Mouse (Mus musculus) intestine, embryonic 16.5 days (tissue): ENCODE results near the gene Pltp. TPM values are rescaled to one million over a fixed set of nuclear protein-coding genes. Genes with fewer than 3 reads are reported as not detected.

Experiments used
- ATAC-seq: fragments of 200-750 bp; cut with Nextera tagmentation; 2 replicates; pipeline ENCODE4 v1.8.0; 2017; ENCODE audit warnings: moderate TSS enrichment, moderate library complexity
- H3K27ac ChIP-seq: fragments of 300-500 bp; sonication (generic); 2 replicates; pipeline ENCODE4 v1.5.1; 2014; ENCODE audit warnings: mild to moderate bottlenecking, low read length
- H3K27me3 ChIP-seq: fragments of 300-500 bp; sonication (generic); replicated peaks from 2 replicates; pipeline ENCODE4 v1.6.1; 2014; ENCODE audit warnings: low read length, control low read depth, mixed read lengths; ENCODE audit not compliant: control insufficient read depth, insufficient read depth
- H3K36me3 ChIP-seq: fragments of 300-500 bp; sonication (generic); 2 replicates; pipeline ENCODE4 v1.6.1; 2014; ENCODE audit warnings: low read length, control low read depth; ENCODE audit not compliant: control insufficient read depth, insufficient read depth
- H3K4me1 ChIP-seq: fragments of 300-500 bp; sonication (generic); 2 replicates; pipeline ENCODE4 v1.6.1; 2014; ENCODE audit warnings: low read length, control low read depth, mixed read lengths; ENCODE audit not compliant: control insufficient read depth, insufficient read depth
- H3K4me2 ChIP-seq: fragments of 300-500 bp; sonication (generic); 2 replicates; pipeline ENCODE4 v1.6.1; 2014; ENCODE audit warnings: low read depth, low read length, control low read depth
- H3K4me3 ChIP-seq: fragments of 300-500 bp; sonication (generic); 2 replicates; pipeline ENCODE4 v1.5.1; 2014; ENCODE audit warnings: mild to moderate bottlenecking, low read length
- H3K9ac ChIP-seq: fragments of 300-500 bp; sonication (generic); 2 replicates; pipeline ENCODE4 v1.6.1; 2014; ENCODE audit warnings: low read depth, low read length
- H3K9me3 ChIP-seq: fragments of 300-500 bp; sonication (generic); 2 replicates; pipeline ENCODE4 v1.6.1; 2016; ENCODE audit warnings: low read length, control low read depth; ENCODE audit not compliant: control insufficient read depth
- WGBS: fragments of 180-500 bp; shearing (Covaris S2); extraction: QIAGEN DNeasy Blood & Tissue Kit; methylation state at CpG from one replicate; pipeline ENCODE4 v1.1.7; 2014; 5-methylcytosine and 5-hydroxymethylcytosine counted together
- polyA plus RNA-seq: library from polyadenylated mRNA; unstranded; fragments of >200 nt; fragmentation: Nextera tagmentation; extraction: Ambion mirVana; gene quantifications from 2 replicates; pipeline ENCODE4 v1.2.1, GENCODE M21; 2015

The Pltp gene
- polyA plus RNA-seq, 1 experiment from 2014 or later = 31.5 TPM

GRCm38 (mm10) chr2:164894048-164894447 lies 36.5 kb upstream of the Pltp start:
- Histone ChIP-seq H3K27me3 (no peaks in the 10 kb centered on the region), H3K9ac (no peak overlapping the region), H3K4me3 (no peak overlapping the region), H3K4me1 (peaks cover 18% of the 10 kb centered on the region), H3K9me3 (no peaks in the 10 kb centered on the region), H3K36me3 (peaks cover 65% of the 10 kb centered on the region), H3K27ac (no peak overlapping the region), H3K4me2 (no peak overlapping the region)
- no peak for ATAC-seq
- 66% methylated on average over 5 of the region's 5 CpGs for WGBS

GRCm38 (mm10) chr2:164892696-164893216 lies 35.2 kb upstream of the Pltp start:
- H3K27ac ChIP-seq = no peak overlapping the region
- no peak overlapping the region for H3K4me3 ChIP-seq
- H3K36me3 ChIP-seq = peaks cover 59% of the 10 kb centered on the region
- H3K9me3 ChIP-seq = no peaks in the 10 kb centered on the region
- H3K4me2 ChIP-seq = no peak overlapping the region
- no peaks in the 10 kb centered on the region for H3K27me3 ChIP-seq
- H3K4me1 ChIP-seq = peaks cover 20% of the 10 kb centered on the region
- ATAC-seq = no peak
- no peak overlapping the region for H3K9ac ChIP-seq
- 85% methylated on average over 6 of the region's 6 CpGs for WGBS

DNA sequence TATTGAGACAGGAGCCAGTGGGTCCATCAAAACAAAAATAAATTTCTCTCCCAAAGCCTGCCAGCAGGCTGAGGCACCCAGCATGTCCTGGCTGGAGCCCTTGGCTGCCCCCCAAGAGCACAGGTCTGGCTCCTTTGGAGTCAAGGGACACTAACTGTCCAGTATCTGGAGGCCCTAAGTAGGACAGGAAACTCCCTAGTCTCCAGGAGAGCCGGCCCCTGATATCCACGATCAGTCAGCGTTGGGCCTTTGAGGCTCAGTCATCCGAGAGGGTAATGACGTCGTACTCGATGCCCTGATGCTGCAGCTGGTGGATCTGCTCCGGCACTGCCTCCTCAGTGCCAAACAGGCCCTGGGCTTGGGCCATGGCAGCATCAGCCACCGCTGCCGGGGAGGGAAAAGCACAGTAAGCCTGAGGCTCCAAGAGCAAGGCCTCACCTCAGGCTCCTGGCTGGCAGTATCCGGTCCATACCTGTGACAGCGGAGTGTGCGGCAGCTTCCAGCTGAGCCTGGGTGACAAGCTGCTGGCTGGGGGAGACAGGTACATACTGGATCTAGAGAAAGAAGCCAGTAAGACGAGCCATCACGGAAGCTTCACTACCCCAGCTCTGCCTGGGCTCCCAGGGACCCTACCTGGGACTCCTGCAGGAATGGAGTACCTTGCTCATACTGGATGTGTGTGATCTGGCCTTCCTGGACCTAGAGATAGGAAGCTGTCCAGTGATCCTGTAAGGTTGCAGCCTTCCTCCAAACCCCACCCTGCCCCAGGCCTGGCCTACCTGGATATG lies 34.6 kb upstream of the Pltp start:
- no peaks in the 10 kb centered on the region for H3K9me3 ChIP-seq
- no peak overlapping the region for H3K27ac ChIP-seq
- ATAC-seq = no peak
- no peak overlapping the region for H3K9ac ChIP-seq
- peaks cover 20% of the 10 kb centered on the region for H3K4me1 ChIP-seq
- WGBS = 89% methylated on average over 15 of the region's 15 CpGs
- H3K36me3 ChIP-seq = peaks cover 60% of the 10 kb centered on the region
- no peaks in the 10 kb centered on the region for H3K27me3 ChIP-seq
- no peak overlapping the region for H3K4me2 ChIP-seq
- no peak overlapping the region for H3K4me3 ChIP-seq

DNA sequence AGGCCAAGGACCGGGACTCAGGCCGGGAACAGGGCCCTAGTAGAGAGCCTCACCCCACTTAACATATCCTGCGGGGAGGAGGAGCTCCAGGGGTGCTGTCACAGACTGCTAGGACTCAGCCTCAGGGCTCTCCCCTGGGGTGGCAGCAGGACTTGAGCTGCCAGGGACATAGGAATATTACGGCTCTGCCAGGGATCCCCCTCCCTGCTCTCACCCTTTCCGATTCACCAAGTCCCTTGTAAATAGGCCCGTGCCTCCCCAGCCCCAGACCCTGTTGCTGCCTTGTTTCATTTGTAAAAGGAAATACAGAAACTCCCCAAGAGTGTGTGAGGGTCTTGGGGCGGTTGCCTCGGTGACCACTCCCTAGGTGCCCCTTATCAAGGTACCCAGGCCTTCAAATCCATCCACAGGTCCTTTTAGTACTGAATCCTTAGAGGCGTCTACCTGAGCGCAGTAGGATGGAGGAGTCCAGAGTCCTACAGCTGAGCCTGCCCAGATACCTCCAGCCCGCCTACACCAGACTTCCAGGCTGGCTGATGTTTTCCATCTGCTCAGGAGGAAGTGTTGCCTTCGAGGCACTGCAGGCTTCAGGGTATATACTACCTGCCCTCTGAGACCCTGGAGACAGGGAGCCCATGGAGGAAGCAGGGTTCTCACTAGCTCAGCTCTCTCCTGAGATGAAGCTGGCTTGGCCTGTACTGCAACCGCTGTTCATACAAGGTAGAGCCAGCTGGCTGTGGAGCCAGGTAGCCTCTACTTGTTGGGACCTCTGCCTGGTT lies 33.7 kb upstream of the Pltp start:
- no peak overlapping the region for H3K4me2 ChIP-seq
- ATAC-seq = peak; percentile 16; the same call in 1 of the 2 replicates
- H3K4me3 ChIP-seq = no peak overlapping the region
- 76% methylated on average over 13 of the region's 13 CpGs for WGBS
- no peak overlapping the region for H3K9ac ChIP-seq
- peaks cover 20% of the 10 kb centered on the region for H3K4me1 ChIP-seq
- peaks cover 65% of the 10 kb centered on the region for H3K36me3 ChIP-seq
- H3K27me3 ChIP-seq = no peaks in the 10 kb centered on the region
- H3K9me3 ChIP-seq = no peaks in the 10 kb centered on the region
- H3K27ac ChIP-seq = peak overlapping the region; percentile 47; the same call in 1 of the 2 replicates

DNA sequence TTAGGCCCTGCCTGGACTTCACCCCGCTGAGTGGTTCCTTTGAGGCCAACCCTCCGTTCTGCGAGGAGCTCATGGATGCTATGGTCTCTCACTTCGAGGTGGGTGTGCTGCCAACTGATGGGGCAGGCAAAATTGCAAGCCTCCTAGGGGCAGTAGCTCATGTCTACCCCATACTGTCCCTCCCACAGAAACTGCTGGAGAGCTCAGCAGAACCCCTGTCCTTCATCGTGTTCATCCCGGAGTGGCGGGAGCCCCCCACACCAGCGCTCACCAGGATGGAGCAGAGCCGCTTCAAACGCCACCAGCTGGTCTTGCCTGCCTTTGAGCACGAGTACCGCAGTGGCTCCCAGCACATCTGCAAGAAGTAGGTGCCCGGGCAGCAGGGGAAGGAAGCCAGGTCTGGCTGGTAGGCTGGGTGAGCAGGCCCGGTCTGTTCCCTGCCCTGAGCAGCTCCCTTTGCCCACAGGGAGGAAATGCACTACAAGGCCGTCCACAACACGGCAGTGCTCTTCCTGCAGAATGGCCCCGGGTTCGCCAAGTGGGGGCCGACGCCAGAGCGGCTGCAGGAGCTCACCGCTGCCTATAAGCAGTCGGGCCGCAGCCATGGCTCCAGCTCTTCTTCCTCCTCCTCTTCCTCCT lies 33.0 kb upstream of the Pltp start:
- 87% methylated on average over 24 of the region's 24 CpGs for WGBS

GRCm38 (mm10) chr2:164889960-164890359 lies 32.4 kb upstream of the Pltp start:
- Histone ChIP-seq H3K9me3 (no peaks in the 10 kb centered on the region), H3K9ac (0 out of 2 replicates have a peak overlapping the region, but pooled peaks have one; percentile 7), H3K36me3 (peaks cover 64% of the 10 kb centered on the region), H3K27me3 (no peaks in the 10 kb centered on the region), H3K4me3 (no peak overlapping the region), H3K4me1 (peaks cover 24% of the 10 kb centered on the region), H3K4me2 (no peak overlapping the region), H3K27ac (peak overlapping the region; percentile 86)
- WGBS = 55% methylated on average over 2 of the region's 2 CpGs
- peak; percentile 86 for ATAC-seq

More for the DNA sequence above, 33.0 kb upstream of the Pltp start:
- peak overlapping the region; percentile 47 for H3K27ac ChIP-seq
- H3K36me3 ChIP-seq = peaks cover 65% of the 10 kb centered on the region
- no peak overlapping the region for H3K4me3 ChIP-seq
- no peak overlapping the region for H3K9ac ChIP-seq
- no peaks in the 10 kb centered on the region for H3K9me3 ChIP-seq
- peaks cover 24% of the 10 kb centered on the region for H3K4me1 ChIP-seq
- no peaks in the 10 kb centered on the region for H3K27me3 ChIP-seq
- ATAC-seq = peak; percentile 3; the same call in 1 of the 2 replicates
- no peak overlapping the region for H3K4me2 ChIP-seq

DNA sequence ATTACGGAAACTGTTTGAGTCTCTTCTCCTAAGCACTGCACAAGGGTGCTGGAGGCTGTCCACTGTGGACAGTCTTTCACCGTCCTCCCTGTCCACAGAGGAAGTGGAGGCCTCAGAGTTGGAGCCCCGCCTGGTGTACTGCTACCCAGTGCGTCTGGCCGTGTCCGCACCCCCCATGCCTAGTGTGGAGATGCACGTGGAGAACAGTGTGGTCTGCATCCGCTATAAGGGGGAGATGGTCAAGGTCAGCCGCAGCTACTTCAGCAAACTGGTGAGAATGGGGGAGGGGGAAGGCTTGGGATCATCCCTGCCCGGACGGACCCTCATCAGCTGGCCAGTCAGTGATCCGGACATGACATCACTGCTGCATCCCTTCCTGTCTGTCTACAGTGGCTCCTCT lies 31.5 kb upstream of the Pltp start:
- Histone ChIP-seq H3K9ac (peak overlapping the region; percentile 23; the same call in 1 of the 2 replicates), H3K27ac (0 out of 2 replicates have a peak overlapping the region, but pooled peaks have one; percentile 86), H3K9me3 (no peaks in the 10 kb centered on the region), H3K4me3 (no peak overlapping the region), H3K27me3 (no peaks in the 10 kb centered on the region), H3K36me3 (peaks cover 63% of the 10 kb centered on the region), H3K4me1 (peaks cover 24% of the 10 kb centered on the region), H3K4me2 (no peak overlapping the region)
- ATAC-seq = no peak
- WGBS = 83% methylated on average over 12 of the region's 12 CpGs

DNA sequence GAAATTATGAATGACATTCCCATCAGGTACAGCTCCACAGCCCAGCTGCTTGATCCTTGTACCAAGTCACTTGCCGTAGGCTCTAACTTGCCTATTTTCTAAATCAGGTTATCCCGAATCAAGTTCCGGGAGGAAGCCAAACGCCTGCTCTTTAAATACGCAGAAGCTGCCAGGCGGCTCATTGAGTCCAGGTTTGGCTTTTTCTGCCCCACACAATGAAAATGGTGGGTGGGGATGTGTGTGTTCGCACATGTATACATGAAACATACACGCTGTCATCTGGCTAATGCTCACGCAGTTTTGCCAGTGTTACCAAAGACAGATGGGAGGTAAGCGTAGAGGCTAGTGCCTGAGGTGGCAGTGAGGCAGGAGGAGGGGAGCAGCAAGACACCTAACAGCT lies 29.1 kb upstream of the Pltp start:
- Histone ChIP-seq H3K4me3 (no peak overlapping the region), H3K4me1 (peaks cover 24% of the 10 kb centered on the region), H3K9me3 (no peaks in the 10 kb centered on the region), H3K27ac (no peak overlapping the region), H3K9ac (no peak overlapping the region), H3K36me3 (peaks cover 50% of the 10 kb centered on the region), H3K27me3 (no peaks in the 10 kb centered on the region), H3K4me2 (no peak overlapping the region)
- WGBS = 93% methylated on average over 10 of the region's 10 CpGs
- no peak for ATAC-seq

- Histone ChIP-seq H3K27ac (peak overlapping the region; percentile 18), H3K9ac (no peak overlapping the region)
- 59% methylated on average over 7 of the region's 7 CpGs for WGBS
These were observed 28.3 kb upstream of the Pltp start for GRCm38 (mm10) chr2:164885788-164886187.

More at GRCm38 (mm10) chr2:164885788-164886187, 28.3 kb upstream of the Pltp start:
- H3K27me3 ChIP-seq = no peaks in the 10 kb centered on the region
- no peaks in the 10 kb centered on the region for H3K9me3 ChIP-seq
- no peak overlapping the region for H3K4me3 ChIP-seq
- no peak for ATAC-seq
- peaks cover 42% of the 10 kb centered on the region for H3K36me3 ChIP-seq
- H3K4me1 ChIP-seq = peaks cover 26% of the 10 kb centered on the region
- H3K4me2 ChIP-seq = no peak overlapping the region
